Mouse (Mus musculus) natural killer cell, adult 2 months (primary cell): Measurements from ENCODE around the gene 2010300C02Rik.
"Not testable (repeated sequence)": the region's sequence is repeated elsewhere in the genome, so short reads cannot be mapped to it uniquely, and the experiment has no call there.

ENCODE experiments used
- DNase-seq, 2 experiments: peaks; one replicate each; pipeline ENCODE4 v3.0.0; 2022; ENCODE audit warnings: low spot score in 2 of 2

The 2010300C02Rik gene

GRCm38 (mm10) chr1:37719761-37720640, at the start of gene 2010300C02Rik:
Gene 2010300C02Rik (minus strand): TSS chr1:37720085.
- no peak for DNase-seq

- DNase-seq: no peak
These were observed 39.5 kb upstream of the 2010300C02Rik start for GRCm38 (mm10) chr1:37759407-37759806.

GRCm38 (mm10) chr1:37744650-37745259, 24.9 kb upstream of the 2010300C02Rik start:
- DNase-seq: no peak

GRCm38 (mm10) chr1:37742602-37743270, 22.9 kb upstream of the 2010300C02Rik start:
- no peak for DNase-seq

- DNase-seq: no peak
These were observed 22.2 kb upstream of the 2010300C02Rik start for GRCm38 (mm10) chr1:37742126-37742525.

GRCm38 (mm10) chr1:37740161-37740802, 20.4 kb upstream of the 2010300C02Rik start:
- DNase-seq: no peak

GRCm38 (mm10) chr1:37738895-37739294, 19.0 kb upstream of the 2010300C02Rik start:
- DNase-seq: no peak

- no peak for DNase-seq
These were observed 17.2 kb upstream of the 2010300C02Rik start for GRCm38 (mm10) chr1:37737045-37737444.

GRCm38 (mm10) chr1:37735932-37736331, 16.0 kb upstream of the 2010300C02Rik start:
- DNase-seq: no peak

GRCm38 (mm10) chr1:37734841-37735240, 15.0 kb upstream of the 2010300C02Rik start:
- no peak for DNase-seq

GRCm38 (mm10) chr1:37729353-37729752, 9.5 kb upstream of the 2010300C02Rik start:
- DNase-seq: no peak

GRCm38 (mm10) chr1:37728053-37728452, 8.2 kb upstream of the 2010300C02Rik start:
- no peak for DNase-seq

- DNase-seq: no peak
These were observed 7.3 kb upstream of the 2010300C02Rik start for GRCm38 (mm10) chr1:37727186-37727585.

- no peak for DNase-seq
These were observed 6.5 kb upstream of the 2010300C02Rik start for GRCm38 (mm10) chr1:37726426-37726825.

GRCm38 (mm10) chr1:37725880-37726279, 6.0 kb upstream of the 2010300C02Rik start:
- no peak for DNase-seq

GRCm38 (mm10) chr1:37721092-37721491, 1.2 kb upstream of the 2010300C02Rik start:
- no peak for DNase-seq

GRCm38 (mm10) chr1:37719030-37719723, 708 bp downstream of the 2010300C02Rik start:
- no peak for DNase-seq

GRCm38 (mm10) chr1:37718516-37718915, 1.4 kb downstream of the 2010300C02Rik start:
- DNase-seq: no peak

GRCm38 (mm10) chr1:37717415-37718195, 2.3 kb downstream of the 2010300C02Rik start:
- DNase-seq: no peak

- DNase-seq: not testable (repeated sequence)
These were observed 7.5 kb downstream of the 2010300C02Rik start for GRCm38 (mm10) chr1:37712357-37712737.
